Mouse (Mus musculus): ENCODE data around the gene Trim39.

GRCm38 (mm10) chr17:36315041-36315688 lies 43.1 kb upstream of the Trim39 start:
- TF ChIP-seq CTCF (IDR thresholded peaks at IDR 0.05; ENCODE audit: low read depth): no peak
- no peak for TF ChIP-seq EP300 (IDR thresholded peaks at IDR 0.05; ENCODE audit: low read depth)
